Mouse (Mus musculus) liver, embryonic 12.5 days (tissue): Measurements from ENCODE around the gene Cd84. TPM values are rescaled to one million over a fixed set of nuclear protein-coding genes. Genes with fewer than 3 reads are reported as not detected.
"Not testable (repeated sequence)": the region's sequence is repeated elsewhere in the genome, so short reads cannot be mapped to it uniquely, and the experiment has no call there.

Experiments used
- ATAC-seq: fragments of 200-750 bp; cut with Nextera tagmentation; 2 replicates; pipeline ENCODE4 v1.8.0; 2017; ENCODE audit warnings: moderate number of reproducible peaks, mild to moderate bottlenecking, moderate library complexity
- H3K27ac ChIP-seq: fragments of 300-500 bp; sonication (generic); 2 replicates; pipeline ENCODE4 v1.5.1; 2016; ENCODE audit warnings: mild to moderate bottlenecking
- H3K27me3 ChIP-seq: fragments of 300-500 bp; sonication (generic); replicated peaks from 2 replicates; pipeline ENCODE4 v1.6.1; 2016; ENCODE audit warnings: mild to moderate bottlenecking, moderate library complexity
- H3K36me3 ChIP-seq: fragments of 300-500 bp; sonication (generic); 2 replicates; pipeline ENCODE4 v1.6.1; 2016; ENCODE audit warnings: mild to moderate bottlenecking, moderate library complexity
- H3K4me1 ChIP-seq: fragments of 300-500 bp; sonication (generic); 2 replicates; pipeline ENCODE4 v1.6.1; 2016
- H3K4me2 ChIP-seq: fragments of 300-500 bp; sonication (generic); 2 replicates; pipeline ENCODE4 v1.6.1; 2016; ENCODE audit warnings: mild to moderate bottlenecking, moderate library complexity
- H3K4me3 ChIP-seq: fragments of 300-500 bp; sonication (generic); 2 replicates; pipeline ENCODE4 v1.5.1; 2016; ENCODE audit warnings: mild to moderate bottlenecking, moderate library complexity
- H3K9ac ChIP-seq: fragments of 300-500 bp; sonication (generic); 2 replicates; pipeline ENCODE4 v1.6.1; 2016; ENCODE audit warnings: mild to moderate bottlenecking, moderate library complexity
- H3K9me3 ChIP-seq: fragments of 300-500 bp; sonication (generic); replicated peaks from 2 replicates; pipeline ENCODE4 v1.6.1; 2016; ENCODE audit warnings: mild to moderate bottlenecking, moderate library complexity
- WGBS: fragments of 180-500 bp; shearing (Covaris S2); methylation state at CpG from one replicate; pipeline ENCODE4 v1.1.7; 2016; ENCODE audit not compliant: insufficient replicate concordance; 5-methylcytosine and 5-hydroxymethylcytosine counted together
- polyA plus RNA-seq: library from polyadenylated mRNA; unstranded; fragments of >200 nt; fragmentation: Nextera tagmentation; extraction: Ambion mirVana; gene quantifications from 2 replicates; pipeline ENCODE4 v1.2.1, GENCODE M21; 2016

Gene Cd84
- polyA plus RNA-seq: 3.7 and 4.2 TPM in 2 replicates

DNA sequence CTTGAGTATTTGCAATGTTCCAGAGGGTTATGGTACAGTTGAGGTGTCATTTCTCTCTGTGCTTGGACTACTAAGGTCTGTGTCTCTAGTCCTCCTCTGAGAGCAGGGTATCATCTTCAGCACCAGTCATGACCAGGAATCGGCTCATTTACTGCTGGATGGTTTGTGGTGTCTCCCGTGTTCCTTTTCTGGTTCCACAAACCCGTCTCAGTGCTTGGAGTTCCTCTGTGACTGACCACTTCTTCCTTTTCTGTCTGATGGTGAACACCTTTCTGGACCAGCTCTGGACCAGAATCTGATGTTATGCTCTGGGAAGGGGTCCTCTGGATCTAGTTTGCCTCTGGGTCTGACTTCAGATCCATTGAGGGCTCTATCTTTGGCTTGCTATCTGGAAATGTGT, at the start of gene Cd84:
TSS of gene Cd84 (plus strand) at position 210 of the 400 bp plus-strand sequence.
- 41% methylated on average over 3 of the region's 3 CpGs for WGBS
- H3K27ac ChIP-seq: no peak within 1 kb of the TSS
- no peaks in the 10 kb centered on the region for H3K4me1 ChIP-seq
- no peaks in the 10 kb centered on the region for H3K27me3 ChIP-seq
- ATAC-seq: no peak
- no peaks in the 10 kb centered on the region for H3K9me3 ChIP-seq
- H3K9ac ChIP-seq: no peak within 1 kb of the TSS
- peak within 1 kb of the TSS; percentile 20; the same call in 1 of the 2 replicates for H3K4me2 ChIP-seq
- no peaks in the 10 kb centered on the region for H3K36me3 ChIP-seq
- H3K4me3 ChIP-seq: peak within 1 kb of the TSS; percentile 13; the same call in 1 of the 2 replicates

DNA sequence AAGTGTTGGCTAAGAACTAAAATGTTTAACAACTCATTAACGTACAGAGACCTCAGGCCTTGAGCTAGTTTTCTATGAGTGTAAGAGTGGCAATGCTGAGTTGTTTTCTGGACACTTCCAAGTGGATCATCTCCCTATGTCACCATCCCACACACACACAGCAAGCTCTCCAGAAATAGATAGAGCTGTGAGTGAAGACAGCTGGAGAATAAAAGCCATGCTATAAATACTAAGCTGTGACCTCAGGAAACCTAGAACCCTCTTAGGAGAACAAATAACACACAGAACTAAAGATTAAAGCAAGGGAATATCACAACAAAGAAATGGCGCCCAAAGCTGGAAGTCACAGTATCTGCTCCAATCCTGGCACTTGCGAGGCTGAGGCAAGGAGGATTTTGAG, 48.0 kb upstream of the Cd84 start:
- Histone ChIP-seq H3K4me1 (peaks cover 13% of the 10 kb centered on the region), H3K4me2 (no peak overlapping the region), H3K27me3 (no peaks in the 10 kb centered on the region), H3K4me3 (no peak overlapping the region), H3K36me3 (no peaks in the 10 kb centered on the region), H3K9ac (no peak overlapping the region), H3K9me3 (no peaks in the 10 kb centered on the region), H3K27ac (no peak overlapping the region)
- no peak for ATAC-seq
- WGBS: 75% methylated on average over 3 of the region's 3 CpGs

DNA sequence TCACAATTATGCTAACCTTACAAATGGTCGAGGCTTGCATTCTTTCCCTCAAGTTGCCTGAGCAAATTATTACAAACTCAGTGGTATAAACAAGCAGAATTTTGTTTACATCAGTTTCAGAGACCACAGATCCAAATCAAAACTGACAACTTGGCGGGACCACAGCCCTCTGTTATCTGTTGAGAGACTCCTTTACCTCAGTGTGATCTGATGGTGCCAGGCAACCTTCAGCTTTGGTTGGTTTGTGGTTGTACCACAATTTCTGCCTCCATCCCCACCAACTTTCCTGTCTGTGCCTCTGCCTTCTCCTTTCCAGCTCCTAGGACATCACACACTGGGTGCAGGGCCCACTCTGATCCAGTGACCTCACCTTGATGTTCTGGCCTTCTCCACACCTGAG, 43.3 kb upstream of the Cd84 start:
- Histone ChIP-seq H3K4me2 (no peak overlapping the region), H3K27me3 (no peaks in the 10 kb centered on the region), H3K9me3 (no peaks in the 10 kb centered on the region), H3K36me3 (no peaks in the 10 kb centered on the region), H3K4me1 (no peaks in the 10 kb centered on the region), H3K4me3 (no peak overlapping the region), H3K9ac (no peak overlapping the region), H3K27ac (no peak overlapping the region)
- no peak for ATAC-seq
- WGBS: 31% methylated on average over 2 of the region's 2 CpGs

DNA sequence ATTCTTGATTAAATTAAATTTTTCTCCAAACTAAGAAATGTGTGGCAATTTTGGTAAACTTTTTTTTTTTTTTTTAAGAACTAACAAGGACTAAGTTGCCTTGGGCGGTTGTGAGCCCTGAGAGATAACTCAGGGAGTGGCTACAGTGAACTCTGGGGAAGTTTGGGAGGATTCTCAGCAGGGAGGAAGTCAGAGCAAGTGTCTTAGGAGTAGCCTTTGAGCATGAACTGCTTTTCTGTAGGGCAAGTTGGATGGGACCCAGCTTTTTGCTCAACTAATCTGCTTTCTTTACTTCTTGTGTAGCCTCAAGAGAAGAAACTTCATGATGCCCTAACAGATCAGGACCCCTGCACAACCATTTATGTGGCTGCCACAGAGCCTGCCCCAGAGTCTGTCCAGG, 41.7 kb upstream of the Cd84 start:
- no peak overlapping the region for H3K4me2 ChIP-seq
- no peaks in the 10 kb centered on the region for H3K27me3 ChIP-seq
- H3K4me3 ChIP-seq: no peak overlapping the region
- no peak for ATAC-seq
- H3K4me1 ChIP-seq: no peaks in the 10 kb centered on the region
- H3K27ac ChIP-seq: no peak overlapping the region
- no peak overlapping the region for H3K9ac ChIP-seq
- H3K9me3 ChIP-seq: no peaks in the 10 kb centered on the region
- 20% methylated on average over 1 of the region's 1 CpGs for WGBS
- no peaks in the 10 kb centered on the region for H3K36me3 ChIP-seq

DNA sequence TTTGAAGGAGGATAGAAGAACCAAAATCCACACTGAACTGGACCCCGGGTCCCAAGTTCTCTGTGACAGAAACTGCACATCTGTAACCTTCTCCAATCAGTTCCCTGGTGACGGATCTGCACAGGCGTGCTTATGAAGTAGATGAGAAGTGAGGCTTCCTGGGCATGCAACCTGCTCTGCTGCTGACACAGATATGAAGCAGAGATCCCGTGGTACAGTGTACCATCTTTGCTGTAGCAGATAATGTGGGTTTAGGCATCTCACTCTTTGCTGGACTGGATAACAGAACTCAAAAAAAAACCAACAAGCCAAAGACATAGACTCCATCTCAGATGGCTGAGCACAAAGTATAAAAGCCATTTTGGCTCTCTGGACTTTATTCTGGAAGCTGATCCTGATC, 39.8 kb upstream of the Cd84 start:
- WGBS: 44% methylated on average over 4 of the region's 4 CpGs
- no peaks in the 10 kb centered on the region for H3K27me3 ChIP-seq
- no peaks in the 10 kb centered on the region for H3K4me1 ChIP-seq
- H3K36me3 ChIP-seq: no peaks in the 10 kb centered on the region
- H3K9me3 ChIP-seq: no peaks in the 10 kb centered on the region
- no peak overlapping the region for H3K4me3 ChIP-seq
- ATAC-seq: no peak
- H3K4me2 ChIP-seq: no peak overlapping the region
- no peak overlapping the region for H3K9ac ChIP-seq
- H3K27ac ChIP-seq: no peak overlapping the region

DNA sequence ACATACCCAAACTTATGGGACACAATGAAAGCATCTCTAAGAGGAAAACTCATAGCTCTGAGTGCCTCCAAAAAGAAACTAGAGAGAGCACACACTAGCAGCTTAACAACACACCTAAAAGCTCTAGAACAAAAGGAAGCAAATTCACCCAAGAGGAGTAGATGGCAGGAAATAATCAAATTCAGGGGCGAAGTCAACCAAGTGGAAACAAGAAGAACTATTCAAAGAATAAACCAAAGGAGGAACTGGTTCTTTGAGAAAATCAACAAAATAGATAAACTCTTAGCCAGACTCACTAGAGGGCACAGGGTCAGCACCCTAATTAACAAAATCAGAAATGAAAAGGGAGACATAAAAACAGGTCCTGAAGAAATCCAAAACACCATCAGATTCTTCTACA, 28.4 kb upstream of the Cd84 start:
- H3K27ac ChIP-seq, H3K4me1 ChIP-seq, ATAC-seq, H3K9me3 ChIP-seq, H3K36me3 ChIP-seq, H3K4me2 ChIP-seq, H3K27me3 ChIP-seq, H3K9ac ChIP-seq, H3K4me3 ChIP-seq: not testable (repeated sequence)
- WGBS: 35% methylated on average over 1 of the region's 1 CpGs

DNA sequence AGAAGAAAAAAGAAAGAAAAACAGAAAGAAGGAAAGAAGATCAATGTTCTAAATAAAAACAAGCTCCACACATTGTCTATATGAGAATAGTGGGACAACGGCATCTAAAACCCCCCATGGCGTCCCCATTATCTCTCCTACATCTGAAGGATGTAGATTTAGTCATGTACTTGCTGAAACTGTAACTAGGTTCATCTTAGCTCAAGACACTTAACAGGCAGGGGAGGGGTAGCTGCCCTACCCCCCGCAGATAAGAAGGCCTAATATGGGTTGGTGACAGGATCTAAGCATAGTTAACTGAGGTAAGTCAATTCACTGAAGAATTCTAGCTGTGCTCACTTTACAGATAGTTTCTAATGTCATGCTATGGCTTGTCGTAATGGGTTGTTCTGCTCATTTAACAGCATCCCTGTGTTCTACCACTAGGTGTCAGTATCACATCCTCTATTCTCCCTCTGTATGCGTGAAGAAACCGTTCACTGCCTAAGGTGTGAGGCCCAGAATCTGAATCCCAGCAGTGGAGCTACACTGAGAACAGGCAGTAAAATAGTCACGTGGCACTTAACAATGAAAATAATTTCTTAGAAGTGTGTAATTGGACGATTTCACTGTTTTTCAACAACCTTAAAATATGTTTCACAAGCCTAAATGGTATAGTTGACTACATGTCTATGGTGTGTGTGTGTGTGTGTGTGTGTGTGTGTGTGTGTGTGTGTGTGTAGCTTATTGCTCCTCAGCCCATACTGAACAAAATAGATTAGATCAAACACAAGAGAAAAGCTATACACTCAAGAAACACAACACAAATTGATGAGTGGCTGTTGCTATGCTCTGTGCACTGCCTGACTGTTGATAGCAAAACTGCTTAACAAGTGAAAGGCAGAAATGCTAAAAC, 23.7 kb upstream of the Cd84 start:
- H3K4me1 ChIP-seq: no peaks in the 10 kb centered on the region
- no peaks in the 10 kb centered on the region for H3K27me3 ChIP-seq
- H3K36me3 ChIP-seq: no peaks in the 10 kb centered on the region
- H3K9me3 ChIP-seq: no peaks in the 10 kb centered on the region
- peak; percentile 42; the same call in 1 of the 2 replicates for ATAC-seq
- H3K4me2 ChIP-seq: no peak overlapping the region
- H3K4me3 ChIP-seq: no peak overlapping the region
- no peak overlapping the region for H3K9ac ChIP-seq
- no peak overlapping the region for H3K27ac ChIP-seq
- 11% methylated on average over 8 of the region's 8 CpGs for WGBS

DNA sequence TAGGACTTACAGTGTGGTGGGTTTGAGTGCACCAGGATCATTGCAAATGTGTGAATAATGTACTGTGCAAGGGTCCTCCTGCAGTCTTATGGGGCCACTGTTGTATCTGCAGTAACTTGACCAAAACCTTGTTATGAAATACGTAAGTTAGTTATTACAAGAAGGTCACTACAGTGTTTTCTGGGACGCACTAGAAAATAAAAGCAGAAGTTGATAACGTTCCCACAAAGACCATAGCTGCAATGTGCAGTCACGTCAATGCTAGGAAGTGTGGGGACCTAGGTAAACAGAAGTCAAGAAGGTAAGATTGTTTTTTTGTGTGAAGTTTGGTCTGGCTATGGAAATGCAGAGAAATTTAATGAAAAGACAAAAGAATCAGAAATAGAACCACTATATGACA, 22.5 kb upstream of the Cd84 start:
- Histone ChIP-seq H3K9me3 (no peaks in the 10 kb centered on the region), H3K4me1 (no peaks in the 10 kb centered on the region), H3K27me3 (no peaks in the 10 kb centered on the region), H3K27ac (no peak overlapping the region), H3K4me2 (no peak overlapping the region), H3K4me3 (no peak overlapping the region), H3K9ac (no peak overlapping the region), H3K36me3 (no peaks in the 10 kb centered on the region)
- ATAC-seq: no peak
- 30% methylated on average over 4 of the region's 4 CpGs for WGBS

DNA sequence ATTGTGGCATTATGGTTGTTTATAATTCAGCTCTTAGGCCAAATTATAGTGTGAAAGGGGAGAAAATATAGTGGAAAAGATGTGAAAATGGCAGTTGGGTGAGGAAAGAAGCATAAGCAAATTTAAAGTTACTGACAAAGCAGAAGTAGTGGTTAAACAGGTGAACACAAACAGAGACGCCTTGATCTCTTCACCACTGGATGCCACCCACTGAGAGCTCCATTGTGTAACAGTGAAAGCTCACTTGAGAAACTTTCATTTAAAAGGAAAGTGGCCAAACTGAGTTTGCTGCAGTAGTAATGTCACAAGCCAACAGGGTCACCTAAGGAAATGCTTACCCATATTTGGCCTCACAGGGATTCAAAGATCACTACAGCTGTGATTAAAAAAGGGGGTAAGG, 18.2 kb upstream of the Cd84 start:
- 23% methylated on average over 1 of the region's 1 CpGs for WGBS
- ATAC-seq: no peak
- Histone ChIP-seq H3K9ac (no peak overlapping the region), H3K4me3 (no peak overlapping the region), H3K4me1 (no peaks in the 10 kb centered on the region), H3K27ac (no peak overlapping the region), H3K36me3 (no peaks in the 10 kb centered on the region), H3K9me3 (no peaks in the 10 kb centered on the region), H3K27me3 (no peaks in the 10 kb centered on the region), H3K4me2 (no peak overlapping the region)

DNA sequence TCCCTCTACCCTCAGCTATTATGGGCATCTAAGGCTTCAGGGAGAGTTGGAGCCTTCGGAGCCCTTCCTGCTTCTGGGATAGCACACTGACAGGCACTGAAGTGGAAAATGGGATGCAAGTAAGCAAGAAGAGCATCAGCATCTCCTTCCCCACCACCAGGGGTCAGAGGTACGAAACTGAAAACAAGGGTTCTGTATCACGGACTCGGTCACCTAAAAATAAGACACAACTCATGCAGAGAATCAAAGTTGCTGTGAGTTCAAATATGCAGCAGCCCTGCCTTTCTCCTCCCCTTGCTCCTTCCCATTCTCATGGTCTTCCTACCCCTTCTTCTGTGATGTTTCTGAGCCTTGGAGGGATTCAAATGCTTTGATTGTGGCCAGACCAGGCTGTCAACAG, 14.0 kb upstream of the Cd84 start:
- no peaks in the 10 kb centered on the region for H3K4me1 ChIP-seq
- 41% methylated on average over 4 of the region's 4 CpGs for WGBS
- H3K36me3 ChIP-seq: no peaks in the 10 kb centered on the region
- H3K27me3 ChIP-seq: no peaks in the 10 kb centered on the region
- H3K9ac ChIP-seq: no peak overlapping the region
- H3K9me3 ChIP-seq: no peaks in the 10 kb centered on the region
- no peak overlapping the region for H3K27ac ChIP-seq
- H3K4me2 ChIP-seq: no peak overlapping the region
- no peak for ATAC-seq
- no peak overlapping the region for H3K4me3 ChIP-seq

DNA sequence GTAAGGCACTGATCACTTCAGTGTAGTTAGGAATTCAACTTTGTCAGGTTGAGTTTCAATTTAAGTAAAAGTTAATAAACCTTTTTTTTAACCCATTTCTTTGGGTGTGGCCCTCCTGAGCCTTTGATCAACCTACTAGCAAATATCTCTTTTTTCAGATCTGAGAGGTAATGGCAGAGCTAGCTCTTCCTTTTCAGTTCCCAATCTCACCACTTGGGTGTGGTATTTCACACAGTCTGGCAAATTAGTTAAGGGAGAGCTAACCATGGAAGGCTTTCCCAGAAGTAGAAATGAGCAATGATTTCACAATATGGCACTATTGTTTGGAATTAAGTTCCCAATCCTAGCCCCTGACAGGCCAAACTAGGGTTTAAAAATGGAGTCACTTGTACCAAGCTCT, 13.3 kb upstream of the Cd84 start:
- Histone ChIP-seq H3K27ac (no peak overlapping the region), H3K9ac (no peak overlapping the region), H3K27me3 (no peaks in the 10 kb centered on the region), H3K4me1 (no peaks in the 10 kb centered on the region), H3K4me2 (no peak overlapping the region), H3K36me3 (no peaks in the 10 kb centered on the region), H3K9me3 (no peaks in the 10 kb centered on the region), H3K4me3 (no peak overlapping the region)
- no peak for ATAC-seq

DNA sequence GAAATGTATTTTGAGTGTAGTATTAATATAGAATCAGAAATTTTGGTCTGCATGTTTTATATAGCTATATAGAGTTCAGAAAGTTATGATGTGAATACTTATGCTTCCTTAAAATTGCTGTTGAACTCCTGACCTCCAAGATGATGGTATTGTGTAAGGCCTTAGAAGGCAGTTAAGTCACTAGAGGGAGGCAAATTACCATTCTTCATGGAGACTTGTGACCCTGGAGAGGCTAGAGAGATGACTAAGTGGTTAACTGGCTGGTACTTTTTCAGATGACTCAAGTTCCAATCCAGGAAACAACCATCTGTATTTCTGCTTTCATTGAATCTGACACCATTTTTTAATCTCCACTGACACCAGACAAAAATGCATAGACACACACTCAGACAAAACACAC, 11.8 kb upstream of the Cd84 start:
- ATAC-seq: no peak

More for the DNA sequence above, 11.8 kb upstream of the Cd84 start:
- Histone ChIP-seq H3K27ac (no peak overlapping the region), H3K9me3 (no peaks in the 10 kb centered on the region), H3K4me3 (no peak overlapping the region), H3K36me3 (no peaks in the 10 kb centered on the region), H3K27me3 (no peaks in the 10 kb centered on the region), H3K4me2 (no peak overlapping the region), H3K9ac (no peak overlapping the region), H3K4me1 (no peaks in the 10 kb centered on the region)
